Mouse (Mus musculus): ENCODE measurements around the gene Mcf2l.

Gene Mcf2l

GRCm38 (mm10) chr8:12873357-12874046, at the start of gene Mcf2l:
Gene Mcf2l, plus strand, starts transcription at chr8:12873806.
- DNase-seq, result peak; percentile 63 to 76

- peak in 1 of 2 experiments; percentile 47 for DNase-seq
These were observed 49.0 kb upstream of the Mcf2l start for GRCm38 (mm10) chr8:12824562-12824961.

GRCm38 (mm10) chr8:12825236-12825635, 48.4 kb upstream of the Mcf2l start:
- DNase-seq, result no peak

- peak; percentile 56 to 66 for DNase-seq
These were observed 47.8 kb upstream of the Mcf2l start for GRCm38 (mm10) chr8:12825686-12826237.

- DNase-seq, result no peak
These were observed 46.5 kb upstream of the Mcf2l start for GRCm38 (mm10) chr8:12827124-12827523.

- no peak for DNase-seq
These were observed 45.3 kb upstream of the Mcf2l start for GRCm38 (mm10) chr8:12828298-12828697.

GRCm38 (mm10) chr8:12829381-12829780, 44.2 kb upstream of the Mcf2l start:
- no peak for DNase-seq

GRCm38 (mm10) chr8:12831659-12832589, 41.7 kb upstream of the Mcf2l start:
- no peak for DNase-seq

- DNase-seq, result no peak
These were observed 40.0 kb upstream of the Mcf2l start for GRCm38 (mm10) chr8:12833616-12834015.

GRCm38 (mm10) chr8:12840834-12841233, 32.8 kb upstream of the Mcf2l start:
- DNase-seq, result no peak

GRCm38 (mm10) chr8:12842342-12842995, 31.1 kb upstream of the Mcf2l start:
- no peak for DNase-seq

- DNase-seq, result no peak
These were observed 29.2 kb upstream of the Mcf2l start for GRCm38 (mm10) chr8:12844347-12844950.

- no peak for DNase-seq
These were observed 27.2 kb upstream of the Mcf2l start for GRCm38 (mm10) chr8:12846447-12846846.

- DNase-seq, result no peak
These were observed 22.4 kb upstream of the Mcf2l start for GRCm38 (mm10) chr8:12851241-12851640.

- DNase-seq, result no peak
These were observed 17.6 kb upstream of the Mcf2l start for GRCm38 (mm10) chr8:12856038-12856437.

GRCm38 (mm10) chr8:12863061-12863460, 10.5 kb upstream of the Mcf2l start:
- DNase-seq, result no peak

GRCm38 (mm10) chr8:12863608-12864007, 10.0 kb upstream of the Mcf2l start:
- DNase-seq, result no peak

- DNase-seq, result no peak
These were observed 7.8 kb upstream of the Mcf2l start for GRCm38 (mm10) chr8:12865790-12866189.

- no peak for DNase-seq
These were observed 3.9 kb upstream of the Mcf2l start for GRCm38 (mm10) chr8:12869661-12870060.

- no peak for DNase-seq
These were observed 3.0 kb upstream of the Mcf2l start for GRCm38 (mm10) chr8:12870656-12871055.

- no peak for DNase-seq
These were observed 2.1 kb upstream of the Mcf2l start for GRCm38 (mm10) chr8:12871461-12871860.

GRCm38 (mm10) chr8:12872983-12873356, 636 bp upstream of the Mcf2l start:
- DNase-seq, result no peak

Measured in lung, postnatal 4 days (tissue).